Mouse (Mus musculus) CH12.LX (cell line): ENCODE data around the gene Lrrc46.

Experiments used
- CTCF ChIP-seq, 2 experiments: IDR thresholded peaks in 1 of 2; conservative IDR thresholded peaks in 1 of 2; 2 replicates each; pipeline ENCODE4 v1.5.1; 2011 to 2012; ENCODE audit warnings: low read depth in 2 of 2, low read length in 2 of 2, improper control_type of control experiment in 1 of 2, inconsistent platforms in 1 of 2, mild to moderate bottlenecking in 1 of 2, moderate library complexity in 1 of 2
- ELF1 ChIP-seq: IDR thresholded peaks from 2 replicates; pipeline ENCODE4 v1.6.1; 2014; ENCODE audit warnings: low read depth, mild to moderate bottlenecking, inconsistent platforms, low read length, improper control_type of control experiment
- MAFK ChIP-seq: IDR thresholded peaks from 2 replicates; pipeline ENCODE4 v1.6.1; 2011; ENCODE audit warnings: low read length, improper control_type of control experiment; ENCODE audit not compliant: insufficient replicate concordance
- MAX ChIP-seq: IDR thresholded peaks from 2 replicates; pipeline ENCODE4 v1.6.1; 2011; ENCODE audit warnings: low read length, improper control_type of control experiment
- MXI1 ChIP-seq: IDR thresholded peaks from 2 replicates; pipeline ENCODE4 v1.6.1; 2011; ENCODE audit warnings: mild to moderate bottlenecking, low read depth, low read length, improper control_type of control experiment
- MYC ChIP-seq: IDR thresholded peaks from 2 replicates; pipeline ENCODE4 v1.6.1; 2011; ENCODE audit warnings: low read depth, mild to moderate bottlenecking, improper control_type of control experiment, low read length
- NELFE ChIP-seq: IDR thresholded peaks from 2 replicates; pipeline ENCODE4 v1.6.1; 2011; ENCODE audit warnings: low read depth, low read length, improper control_type of control experiment
- POLR2A ChIP-seq: IDR thresholded peaks from 2 replicates; pipeline ENCODE4 v1.6.1; 2011; ENCODE audit warnings: low read depth, mild to moderate bottlenecking, improper control_type of control experiment, low read length
- TCF12 ChIP-seq: IDR thresholded peaks from 2 replicates; pipeline ENCODE4 v1.6.1; 2014; ENCODE audit warnings: low read depth, mild to moderate bottlenecking, inconsistent platforms, low read length, improper control_type of control experiment
- UBTF ChIP-seq: IDR thresholded peaks from 2 replicates; pipeline ENCODE4 v1.6.1; 2012; ENCODE audit warnings: low read depth, mild to moderate bottlenecking, inconsistent platforms, low read length, improper control_type of control experiment, moderate library complexity
- USF1 ChIP-seq: IDR thresholded peaks from 2 replicates; pipeline ENCODE4 v1.6.1; 2014; ENCODE audit warnings: low read depth, mild to moderate bottlenecking, inconsistent platforms, low read length, improper control_type of control experiment
- USF2 ChIP-seq: conservative IDR thresholded peaks from 2 replicates; pipeline ENCODE4 v1.6.1; 2011; ENCODE audit warnings: low read depth, low read length, improper control_type of control experiment
- ZKSCAN1 ChIP-seq: IDR thresholded peaks from 2 replicates; pipeline ENCODE4 v1.6.1; 2012; ENCODE audit warnings: low read depth, inconsistent platforms, low read length, improper control_type of control experiment, borderline replicate concordance
- ZMIZ1 ChIP-seq: IDR thresholded peaks from 2 replicates; pipeline ENCODE4 v1.6.1; 2012; ENCODE audit warnings: low read depth, mild to moderate bottlenecking, inconsistent platforms, low read length, improper control_type of control experiment

DNA sequence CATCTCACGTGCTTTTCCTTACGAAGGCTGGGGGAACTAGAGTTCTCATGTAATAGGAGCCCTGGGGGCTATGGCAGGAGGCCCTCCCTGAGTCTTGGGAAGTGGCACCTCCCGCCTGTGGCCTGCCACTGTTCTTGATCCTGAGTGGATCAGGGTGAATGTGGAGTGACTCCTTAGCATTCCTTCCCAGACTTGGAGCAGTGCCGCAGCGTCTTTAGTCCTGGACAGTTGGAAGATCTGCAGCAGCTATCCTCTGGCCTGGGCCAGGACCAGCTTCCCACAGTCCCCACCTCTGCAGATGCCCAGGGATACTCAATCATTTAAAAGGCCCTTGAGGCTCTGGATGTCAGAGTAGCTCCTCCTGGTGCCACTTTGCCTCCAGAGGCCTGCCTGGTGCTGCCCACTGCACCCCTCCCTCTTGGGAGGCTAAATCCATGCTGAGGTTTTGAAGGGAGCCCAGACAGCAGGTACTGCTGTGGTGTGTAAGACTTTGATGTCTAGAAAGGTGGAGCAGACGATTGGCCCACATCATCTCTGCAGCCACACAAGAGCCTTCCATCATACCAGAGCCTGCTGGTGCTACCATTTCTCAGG lies 8.4 kb upstream of the Lrrc46 start:
- TF ChIP-seq CTCF (conservative IDR thresholded peaks at IDR 0.05 in 1 of 2, IDR thresholded peaks at IDR 0.05 in 1 of 2; ENCODE audit: low read depth in 2 of 2, low read length in 2 of 2) = no peak
- no peak for TF ChIP-seq UBTF
- no peak; the same call in 1 of the 2 replicates for TF ChIP-seq MXI1
- TF ChIP-seq NELFE = no peak
- no peak for TF ChIP-seq USF1
- TF ChIP-seq POLR2A = no peak
- TF ChIP-seq ELF1 = no peak
- TF ChIP-seq TCF12 = no peak
- no peak for TF ChIP-seq MAX
- no peak for TF ChIP-seq ZKSCAN1
- TF ChIP-seq USF2 = no peak
- no peak for TF ChIP-seq MYC
- TF ChIP-seq MAFK = no peak
- TF ChIP-seq ZMIZ1 = no peak
